Mouse (Mus musculus) layer of hippocampus, adult 11-12 months (tissue): Measurements from ENCODE around the gene Ndufa8.
A peak's percentile ranks its signal among the peaks of the same experiment; 100 is the strongest.

ENCODE experiments used
- DNase-seq: peaks from one replicate; pipeline ENCODE4 v3.0.0; 2022; ENCODE audit warnings: low spot score

The Ndufa8 gene

DNA sequence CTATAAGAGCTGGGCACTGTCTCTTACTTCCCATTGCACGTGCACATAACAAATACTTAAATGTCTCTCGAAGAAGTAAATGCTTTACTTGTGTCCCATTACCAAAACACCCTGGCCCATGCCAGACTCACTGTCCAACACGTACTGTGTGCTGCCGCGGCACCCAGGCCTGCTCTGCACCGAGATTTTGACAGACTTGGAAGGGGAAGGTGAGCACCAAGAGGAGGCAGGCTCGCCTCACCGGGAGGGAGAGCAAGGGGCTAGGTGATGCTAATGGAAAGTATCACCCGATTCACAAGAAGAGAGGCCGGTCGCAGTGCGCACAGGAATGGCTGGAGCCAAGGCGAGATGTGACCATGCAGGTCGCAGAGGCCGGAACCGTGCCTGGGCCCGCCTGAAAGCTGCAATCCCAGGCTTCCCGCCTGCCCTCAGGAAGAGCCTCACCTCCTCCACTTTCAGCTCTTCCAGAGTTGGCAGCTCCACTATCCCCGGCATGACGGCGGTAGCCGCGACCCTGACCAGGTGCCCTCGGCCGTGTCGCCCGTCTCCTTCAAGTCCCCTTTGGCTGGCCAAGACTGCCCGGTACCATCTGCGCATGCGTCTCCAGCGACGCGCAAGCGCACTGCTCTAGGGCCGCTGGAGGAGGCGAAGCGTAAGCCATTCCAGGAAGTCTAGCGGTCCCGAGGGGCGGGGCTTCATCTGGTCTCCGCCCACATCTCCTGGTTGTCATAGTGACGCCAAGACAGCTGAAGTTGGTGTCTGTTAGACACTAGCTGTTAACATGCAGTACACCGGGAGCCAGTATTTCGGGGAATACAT lies at the start of gene Ndufa8, which contains the start of gene Morn5:
Gene Ndufa8 (minus strand): TSS at position 659 of the 819 bp plus-strand sequence.
Gene Morn5 (plus strand): TSS at position 711 of the 819 bp plus-strand sequence.
- DNase-seq: peak; percentile 98

DNA sequence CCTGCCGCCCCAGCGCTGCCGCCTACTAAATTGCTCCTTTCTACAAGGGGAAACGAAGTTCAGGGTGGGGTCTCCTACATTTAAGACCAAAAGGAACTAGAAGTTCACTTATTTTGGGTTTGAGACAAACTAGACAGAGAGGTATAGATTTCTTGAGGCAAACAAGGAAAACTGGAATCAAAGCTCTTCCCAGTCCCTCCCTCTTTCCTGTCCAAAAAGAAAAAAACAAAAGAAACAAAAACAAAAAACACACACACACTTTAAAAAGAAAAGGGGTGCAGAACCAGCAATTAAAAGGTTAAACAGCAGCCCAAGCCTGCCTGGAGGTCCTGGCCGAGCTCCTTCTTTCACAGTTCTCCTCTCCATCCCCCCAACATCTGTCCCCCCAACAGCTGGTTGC lies 48.8 kb upstream of the Ndufa8 start:
- DNase-seq: no peak

DNA sequence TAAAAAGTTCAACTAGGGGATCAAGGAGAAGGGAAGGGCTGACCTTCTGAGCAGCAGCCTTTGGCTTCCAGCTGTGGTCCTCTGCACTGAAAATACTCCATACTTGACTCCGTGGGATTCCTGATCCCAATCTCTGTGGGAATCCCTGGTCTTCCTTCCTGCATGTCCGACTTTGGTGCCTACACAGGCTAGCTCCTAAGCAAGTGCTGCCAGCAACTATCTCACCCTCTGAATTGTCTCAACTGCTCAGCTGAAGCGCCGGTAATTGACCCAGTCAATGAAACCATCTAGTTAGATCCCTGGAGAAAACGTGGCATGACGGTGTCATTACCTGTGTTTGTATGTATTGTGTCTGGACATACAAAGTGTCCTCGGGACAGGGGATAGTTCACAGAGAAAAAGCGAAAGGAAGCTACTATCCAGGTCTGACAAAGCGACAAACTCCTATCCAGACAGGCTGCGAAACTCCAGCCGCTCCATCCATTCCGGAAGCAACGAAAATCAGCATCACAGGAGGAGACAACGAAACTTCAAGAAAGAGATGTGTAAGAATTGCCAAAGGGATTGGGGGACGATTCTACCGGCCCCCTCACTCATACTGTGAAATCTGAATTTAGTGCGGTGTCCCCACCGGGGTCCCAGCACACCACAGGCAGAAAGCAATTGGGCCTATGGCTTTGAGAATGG lies 48.1 kb upstream of the Ndufa8 start:
- no peak for DNase-seq

DNA sequence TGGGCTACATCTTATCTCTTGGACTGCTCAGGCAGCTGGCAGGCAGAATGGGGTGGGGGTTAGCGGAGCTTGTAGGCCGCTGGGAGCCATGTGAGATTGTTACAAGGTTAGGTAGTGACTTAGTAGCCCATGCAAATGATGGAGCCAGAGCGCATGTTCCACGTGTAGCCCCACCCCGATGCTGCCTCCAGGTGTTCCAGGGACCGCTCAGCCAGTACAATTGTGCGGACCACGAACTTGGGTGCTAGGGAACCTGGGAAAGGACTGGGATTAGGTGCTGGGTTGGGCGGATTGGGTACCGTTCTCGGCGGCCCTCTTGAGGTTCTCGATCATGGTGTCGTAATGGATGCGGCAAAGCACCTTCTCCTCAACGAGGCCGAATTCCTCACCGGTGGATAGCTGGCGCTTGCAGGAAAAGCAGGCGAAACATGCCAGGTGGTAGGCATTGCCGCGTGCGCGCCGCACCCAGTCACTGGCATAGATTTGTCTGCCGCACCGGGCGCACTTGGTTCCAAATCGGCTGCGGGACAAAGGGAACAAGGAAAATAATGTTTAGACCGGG lies 44.8 kb upstream of the Ndufa8 start:
- DNase-seq: no peak

DNA sequence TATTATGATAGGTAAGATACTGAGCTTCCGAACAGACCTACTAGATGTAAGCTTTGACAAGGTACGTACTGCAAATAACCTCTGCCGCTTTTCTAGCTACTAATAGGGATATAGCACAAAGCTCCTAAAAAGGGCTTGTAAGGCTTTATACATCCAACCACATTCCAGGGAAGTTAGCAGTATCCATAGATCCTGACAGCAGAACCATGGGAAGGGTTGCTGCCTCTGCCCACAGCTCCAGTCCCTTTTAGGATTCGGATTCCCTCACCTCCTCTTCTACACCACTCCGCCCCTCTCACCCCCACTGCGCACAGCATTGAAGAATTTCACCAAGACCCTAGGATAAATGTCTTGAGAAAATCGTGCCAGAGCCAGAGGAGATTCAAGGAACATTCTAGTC lies 44.1 kb upstream of the Ndufa8 start:
- DNase-seq: no peak

DNA sequence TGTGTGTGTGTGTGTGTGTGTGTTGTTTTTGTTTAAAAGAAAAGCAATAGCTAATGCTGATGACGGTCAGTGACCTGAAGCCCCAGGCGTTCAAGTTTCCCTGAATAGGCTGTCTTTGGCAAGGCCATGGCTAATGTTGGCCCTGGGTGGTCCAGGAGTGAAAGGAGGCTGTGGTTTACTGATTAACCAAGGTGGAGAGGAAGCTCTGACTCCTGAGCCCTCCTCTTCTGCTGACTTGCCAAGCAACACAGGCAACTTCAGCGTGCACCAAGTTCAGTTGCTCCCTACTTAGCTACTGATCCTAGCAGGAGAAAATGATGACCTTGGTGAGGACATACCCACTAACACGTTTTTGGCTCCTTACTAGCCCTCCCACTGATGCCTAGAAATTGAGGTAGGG lies 43.5 kb upstream of the Ndufa8 start:
- DNase-seq: no peak

DNA sequence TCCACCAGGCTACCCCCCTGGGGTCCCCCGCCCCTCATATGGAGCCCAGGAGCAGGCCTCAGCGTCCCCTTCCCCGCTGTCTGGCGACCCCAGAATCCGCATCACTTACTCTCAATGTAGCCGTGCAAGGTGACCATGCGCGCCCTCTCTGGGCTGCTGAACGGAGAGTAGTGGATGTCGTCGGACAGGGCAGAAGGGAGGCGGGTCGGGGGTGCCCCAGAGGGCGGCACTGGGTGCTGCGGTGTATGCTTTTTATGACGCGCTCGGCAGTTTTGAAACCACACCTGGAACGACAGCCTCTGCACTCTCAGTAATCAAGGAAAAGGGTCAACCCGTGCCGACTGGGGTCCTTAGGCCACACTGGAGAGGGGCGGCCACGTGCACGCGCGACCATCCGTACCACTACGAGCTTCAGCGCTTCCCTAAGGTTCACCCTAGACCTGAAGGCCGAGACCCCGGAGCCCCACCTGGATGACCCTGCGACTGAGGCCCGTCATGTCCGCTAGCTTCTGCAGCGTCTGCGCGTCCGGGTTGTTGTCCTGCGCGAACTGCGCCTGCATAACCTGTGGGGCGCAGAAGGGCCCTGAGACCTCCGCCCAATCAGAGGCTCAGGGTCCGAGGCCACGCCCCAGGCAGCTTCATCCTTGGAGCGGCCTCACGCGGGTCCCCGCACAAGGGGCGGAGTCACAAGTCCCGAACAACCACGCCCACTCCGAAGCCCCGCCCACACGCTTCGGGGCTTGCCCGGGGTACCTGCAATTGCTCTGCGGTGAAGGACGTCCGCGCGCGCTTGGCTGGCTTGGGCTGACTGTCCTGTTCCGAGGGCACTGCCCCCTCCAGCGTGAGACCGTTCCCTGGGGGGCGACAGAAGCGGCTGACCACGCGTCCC lies 41.9 kb upstream of the Ndufa8 start:
- DNase-seq: peak; percentile 12

DNA sequence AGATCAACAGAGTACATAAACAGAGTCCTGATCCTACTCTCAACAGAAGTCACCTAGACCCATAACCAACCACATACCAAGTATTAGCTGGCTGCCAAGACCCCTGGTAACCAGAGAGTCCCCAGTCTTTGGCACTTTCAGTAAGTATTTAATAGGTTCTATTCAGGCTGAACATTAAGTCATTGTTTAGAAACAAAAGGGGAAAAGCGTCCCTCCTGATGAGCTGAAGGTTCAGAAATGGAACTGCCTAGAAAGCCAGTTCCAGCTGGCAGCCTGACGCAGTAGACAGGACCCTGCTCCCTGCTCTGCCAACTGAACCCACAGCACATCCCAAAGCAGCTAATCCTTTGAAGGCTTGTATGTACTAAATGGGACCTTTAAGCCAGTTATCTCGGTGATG lies 40.0 kb upstream of the Ndufa8 start:
- no peak for DNase-seq

DNA sequence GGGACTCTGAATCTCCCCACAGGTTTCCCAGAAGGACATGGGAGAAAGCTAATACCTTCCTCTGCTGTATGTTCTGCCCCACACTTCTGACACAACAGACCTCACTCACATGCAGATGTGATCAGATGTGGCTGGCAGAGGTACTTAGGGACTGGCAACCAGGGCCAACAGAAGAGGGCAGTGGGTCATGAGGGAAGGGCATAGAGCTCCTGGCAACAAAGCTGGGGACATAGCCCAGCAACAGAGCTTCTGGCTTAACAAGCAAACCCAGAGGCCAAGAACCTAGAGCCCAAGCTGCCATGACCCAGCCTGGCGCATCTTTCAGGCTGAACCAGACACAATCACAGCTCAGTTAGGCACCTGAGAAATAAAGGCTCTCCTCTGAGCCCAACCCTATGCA lies 35.8 kb upstream of the Ndufa8 start:
- no peak for DNase-seq

DNA sequence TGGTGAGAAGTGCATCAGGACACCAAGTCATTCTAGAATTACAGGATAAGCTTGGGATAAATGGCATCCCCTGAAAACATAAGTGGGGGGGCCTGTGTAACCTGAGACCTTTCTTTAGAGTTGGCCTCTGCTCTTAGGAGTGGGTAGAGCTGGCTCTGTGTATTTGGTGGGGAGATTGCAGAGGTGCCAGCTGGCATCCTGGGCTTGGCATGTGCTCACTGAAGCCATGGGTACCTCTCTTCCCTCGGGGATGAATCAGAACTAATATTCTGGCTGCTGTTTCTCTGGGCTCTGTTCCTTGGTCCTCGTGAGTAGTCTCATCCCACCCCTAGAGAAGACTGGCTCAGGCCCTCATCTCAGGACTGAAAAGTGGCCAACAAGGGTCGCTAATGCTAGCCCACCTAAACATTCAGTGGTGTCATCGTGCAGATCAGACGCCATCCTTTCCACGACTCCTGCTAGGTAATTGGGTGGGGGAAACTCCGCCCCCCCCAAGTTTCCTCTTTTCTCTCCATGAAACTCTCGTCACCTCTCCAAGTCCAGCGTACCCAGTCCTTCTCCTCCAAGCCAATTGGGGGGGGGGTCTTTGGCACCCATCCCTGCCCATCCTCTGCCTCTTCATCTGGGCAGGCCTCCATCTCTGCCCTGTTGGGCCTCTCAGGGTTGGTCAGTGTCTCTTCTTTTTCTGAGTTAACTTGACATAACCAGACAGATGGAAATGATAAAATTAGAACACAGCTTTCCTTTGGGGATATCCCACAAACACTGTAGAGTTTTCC lies 33.8 kb upstream of the Ndufa8 start:
- no peak for DNase-seq

DNA sequence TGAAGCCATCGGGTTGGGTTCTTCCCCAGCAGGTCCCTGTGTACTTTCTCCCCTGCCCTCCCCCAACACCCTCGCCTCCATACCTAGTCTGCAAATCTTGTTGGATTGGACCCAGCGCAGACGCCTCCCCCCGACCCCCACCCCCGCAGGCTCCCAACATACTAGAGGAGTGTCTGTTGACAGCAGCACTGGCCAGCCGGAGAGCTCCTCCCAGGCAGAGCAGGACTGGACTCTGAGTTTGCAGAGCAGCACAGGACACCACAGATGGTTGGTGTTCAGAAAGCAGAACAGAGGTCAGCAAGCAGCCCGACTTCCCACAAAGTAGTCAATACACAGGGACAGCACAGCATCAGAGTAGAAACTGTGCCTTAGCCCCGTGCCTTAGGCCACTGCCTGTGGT lies 32.2 kb upstream of the Ndufa8 start:
- no peak for DNase-seq

DNA sequence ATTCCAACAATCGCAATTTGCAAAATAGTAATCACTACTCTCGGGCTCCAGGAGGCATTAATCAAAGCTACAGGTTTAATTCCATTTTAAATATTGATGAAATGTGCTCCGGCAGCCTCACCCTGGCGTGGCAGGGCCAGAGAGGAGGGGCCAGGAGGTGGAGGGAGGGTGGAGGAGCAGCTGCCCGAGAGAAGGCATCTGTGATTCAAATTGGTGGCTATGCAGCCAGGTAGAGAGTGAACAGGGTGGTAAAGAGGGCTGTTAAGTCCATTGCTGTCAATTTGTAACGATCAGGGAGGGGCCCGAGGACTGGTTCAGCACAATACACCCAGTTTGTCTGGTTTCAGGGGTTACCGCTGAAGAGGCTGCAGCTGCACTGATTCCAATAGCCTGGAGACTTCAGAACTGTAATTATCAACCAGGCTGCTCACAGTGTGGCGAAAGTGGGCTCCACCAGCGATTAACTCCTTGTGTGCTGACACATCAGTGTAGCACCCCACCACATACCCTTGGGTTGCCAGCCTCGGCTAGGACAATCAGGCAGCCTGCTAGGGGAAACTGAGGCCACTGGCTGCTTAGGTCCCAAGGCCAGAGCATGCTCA lies 28.1 kb upstream of the Ndufa8 start:
- DNase-seq: no peak

DNA sequence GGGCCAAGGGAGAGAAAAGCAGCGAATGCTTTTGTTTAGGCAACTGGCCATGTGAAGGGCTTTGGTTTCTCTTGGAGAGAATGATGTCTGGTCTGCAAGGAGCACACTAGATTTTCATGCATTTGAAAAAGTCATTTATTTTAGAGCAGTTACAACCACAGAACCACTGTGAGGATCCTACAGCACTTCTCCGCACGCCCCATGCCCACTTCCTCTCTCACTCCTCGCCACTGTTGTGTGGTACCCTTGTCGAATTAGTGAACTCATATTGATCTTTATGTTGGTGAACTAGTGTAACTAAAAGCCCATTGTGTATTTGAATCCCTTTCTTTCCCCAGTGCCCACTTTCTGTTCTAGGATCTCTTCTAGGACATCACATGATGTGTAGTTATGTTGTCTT lies 26.0 kb upstream of the Ndufa8 start:
- no peak for DNase-seq

DNA sequence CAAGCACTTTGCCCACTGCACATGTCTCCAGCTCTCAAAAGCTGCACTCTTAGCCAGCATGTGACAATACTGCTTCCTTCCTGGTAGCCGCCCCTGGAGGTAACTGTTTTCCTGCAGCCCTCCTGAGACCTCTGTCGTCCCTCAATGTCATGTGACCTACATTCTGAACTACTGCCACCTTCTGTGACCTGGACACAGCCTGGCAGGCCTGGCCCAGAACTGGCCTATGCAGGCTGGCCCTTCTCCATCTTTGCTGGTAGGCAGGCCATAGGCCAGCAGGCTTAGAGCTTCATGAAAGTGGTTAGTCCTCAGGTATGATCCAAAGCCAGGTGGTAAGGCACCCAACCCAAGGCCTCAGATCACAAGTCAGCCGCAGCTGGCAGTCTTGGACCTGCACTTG lies 24.6 kb upstream of the Ndufa8 start:
- DNase-seq: no peak

DNA sequence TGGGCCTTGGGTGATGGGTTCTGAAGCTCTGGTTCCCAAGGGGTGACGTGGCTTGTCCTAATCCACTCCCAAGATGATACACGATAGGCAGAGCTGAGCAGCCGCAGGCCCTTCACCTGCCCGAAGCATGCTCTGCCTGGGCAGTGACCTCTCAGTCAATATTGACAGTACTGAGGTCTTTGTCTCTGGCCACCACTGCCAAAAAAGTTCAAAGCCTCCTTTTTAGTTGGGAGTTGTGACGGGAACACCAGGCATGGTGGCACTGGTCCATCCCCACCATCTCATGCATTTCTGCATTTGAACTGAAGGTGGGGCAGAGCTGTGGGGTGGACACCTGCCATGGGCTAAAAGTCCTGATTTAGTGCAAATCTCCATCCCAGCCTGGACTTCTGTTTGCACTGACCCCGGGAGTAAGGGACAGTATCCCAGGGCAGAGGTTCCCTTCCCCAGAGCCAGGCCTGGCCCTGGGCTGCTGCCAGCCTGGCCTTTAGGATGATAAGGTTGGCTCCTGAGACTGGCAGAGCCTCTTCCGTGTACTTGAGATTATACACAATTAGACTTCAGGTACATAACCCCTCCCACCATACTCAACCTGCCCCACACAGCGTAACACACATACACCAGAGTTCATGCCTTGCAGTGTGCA lies 22.6 kb upstream of the Ndufa8 start:
- no peak for DNase-seq

DNA sequence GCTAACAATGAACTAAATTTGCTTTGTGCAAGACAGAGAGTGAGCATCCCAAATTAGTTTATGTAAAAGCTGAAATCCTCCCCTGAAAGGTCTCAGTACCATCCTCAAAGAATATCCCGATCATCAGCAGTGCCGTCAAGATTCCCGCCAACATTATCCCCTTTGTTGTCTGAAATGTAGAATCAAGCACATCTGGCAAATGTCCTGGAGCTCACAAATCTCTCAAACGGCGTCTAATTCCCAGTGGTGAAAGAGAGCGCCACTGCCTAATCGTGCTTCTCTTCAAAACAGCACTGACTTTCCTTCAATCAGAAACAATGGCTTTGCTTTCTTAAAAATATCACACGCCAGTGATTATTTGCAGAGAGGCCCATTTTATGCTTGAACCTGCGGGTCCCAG lies 17.9 kb upstream of the Ndufa8 start:
- DNase-seq: no peak

DNA sequence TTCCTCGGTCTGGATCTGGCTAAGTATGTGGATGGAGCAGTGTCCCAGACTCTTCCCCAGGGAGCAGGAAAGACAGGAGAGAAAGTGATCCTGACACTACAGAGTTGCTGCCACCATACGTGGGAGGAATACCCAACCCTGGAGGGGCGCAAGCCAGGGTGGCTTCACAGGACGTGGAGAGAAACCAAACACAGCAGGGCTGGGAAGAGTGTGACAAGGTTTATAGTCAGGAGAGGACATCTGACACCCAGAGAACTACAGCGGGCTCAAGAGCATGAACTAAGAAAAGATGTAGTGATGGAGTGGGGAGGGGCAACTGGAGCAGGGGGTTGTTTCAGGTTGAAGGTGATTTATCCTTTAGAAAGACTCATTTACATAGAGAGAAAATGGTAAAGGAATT lies 12.2 kb upstream of the Ndufa8 start:
- no peak for DNase-seq

DNA sequence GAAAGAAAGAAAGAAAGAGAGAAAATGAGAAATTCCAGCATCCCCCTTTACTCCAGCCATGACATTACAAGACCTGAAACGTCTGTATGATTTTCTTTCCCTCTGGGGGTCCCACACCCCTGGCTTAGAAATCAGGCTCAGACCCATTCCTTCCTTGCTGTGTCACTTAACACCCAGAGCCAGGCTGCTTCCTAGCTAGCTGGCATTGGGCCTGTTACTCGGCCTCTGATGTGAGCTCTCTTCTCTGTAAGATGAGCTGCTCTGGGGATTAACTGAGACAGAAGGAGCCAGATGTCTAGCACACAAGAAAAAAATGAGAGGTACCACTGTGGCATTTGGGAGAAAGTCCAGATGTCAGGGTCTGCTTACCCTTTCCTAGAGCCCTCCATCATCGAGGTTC lies 7.0 kb upstream of the Ndufa8 start:
- no peak for DNase-seq

DNA sequence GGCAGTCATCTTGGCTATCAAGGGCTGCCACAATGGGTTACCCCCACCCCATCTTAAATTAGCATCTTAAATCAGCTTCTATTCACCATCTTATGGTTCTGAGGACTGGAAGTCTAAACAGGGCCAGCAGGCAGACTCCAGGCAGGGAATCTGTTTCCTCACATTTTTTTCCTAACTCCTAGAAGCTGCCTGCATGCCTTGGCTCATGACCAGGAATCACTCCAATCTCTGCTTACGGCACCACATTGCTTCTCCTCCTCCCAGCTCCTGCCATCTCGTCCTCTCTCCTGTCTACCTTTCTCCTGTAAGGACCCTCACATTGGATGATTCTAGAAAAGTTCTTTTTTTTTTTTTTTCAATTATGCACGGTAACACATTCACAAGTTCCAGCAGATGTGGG lies 4.0 kb upstream of the Ndufa8 start:
- peak; percentile 21 for DNase-seq

DNA sequence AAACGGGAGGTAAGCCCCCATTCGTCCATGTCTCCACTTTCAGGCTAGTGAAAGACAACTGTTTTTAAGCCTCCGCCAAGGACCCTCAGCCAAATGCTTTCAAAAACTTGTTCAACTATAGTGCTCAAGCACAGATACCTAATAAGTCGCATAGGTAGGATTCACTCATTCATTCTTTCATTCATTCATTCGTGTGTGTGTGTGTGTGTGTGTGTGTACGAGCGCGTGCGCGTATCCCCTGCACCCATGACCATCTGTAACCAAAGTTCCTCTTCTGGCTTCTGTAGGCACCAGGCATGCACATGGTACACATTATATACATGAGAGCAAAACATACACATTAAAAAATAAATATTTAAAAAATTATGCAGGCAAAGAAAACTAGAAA lies 355 bp upstream of the Ndufa8 start:
- DNase-seq: no peak

DNA sequence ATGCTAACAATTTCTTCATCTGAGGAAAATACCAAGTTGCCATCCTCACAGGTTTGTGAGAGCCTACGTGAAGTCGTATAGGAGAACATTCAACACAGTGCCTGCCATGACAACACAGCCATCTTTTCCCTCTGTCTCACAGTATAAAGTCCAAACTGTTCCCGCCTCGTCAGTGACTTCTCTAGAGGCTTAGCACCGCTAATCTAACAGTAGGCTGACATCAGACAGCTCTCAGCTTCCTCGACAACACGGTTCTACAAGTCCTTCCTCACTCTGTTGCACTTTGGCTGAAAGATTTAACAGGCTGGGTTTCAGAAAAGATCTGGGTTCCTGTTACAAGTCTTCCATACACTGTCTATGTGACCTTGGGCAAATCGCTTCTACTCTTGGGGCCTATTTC lies 1.0 kb downstream of the Ndufa8 start:
- no peak for DNase-seq
